Mouse (Mus musculus): ENCODE results near the gene Btbd2.

The Btbd2 gene

GRCm38 (mm10) chr10:80671936-80672690, 15.2 kb upstream of the Btbd2 start:
- no peak for ATAC-seq (ENCODE audit: insufficient number of reproducible peaks, low FRiP score, low TSS enrichment)

- no peak for ATAC-seq (ENCODE audit: insufficient number of reproducible peaks, low FRiP score, low TSS enrichment)
These were observed 14.4 kb upstream of the Btbd2 start for GRCm38 (mm10) chr10:80671251-80671650.

GRCm38 (mm10) chr10:80670531-80670930, 13.7 kb upstream of the Btbd2 start:
- ATAC-seq (ENCODE audit: insufficient number of reproducible peaks, low FRiP score, low TSS enrichment) = no peak

GRCm38 (mm10) chr10:80669737-80670485, 13.0 kb upstream of the Btbd2 start:
- no peak for ATAC-seq (ENCODE audit: insufficient number of reproducible peaks, low FRiP score, low TSS enrichment)

- no peak for ATAC-seq (ENCODE audit: insufficient number of reproducible peaks, low FRiP score, low TSS enrichment)
These were observed 12.1 kb upstream of the Btbd2 start for GRCm38 (mm10) chr10:80669018-80669417.

GRCm38 (mm10) chr10:80668614-80669013, 11.7 kb upstream of the Btbd2 start:
- no peak for ATAC-seq (ENCODE audit: insufficient number of reproducible peaks, low FRiP score, low TSS enrichment)

GRCm38 (mm10) chr10:80666837-80667412, 10.1 kb upstream of the Btbd2 start:
- no peak for ATAC-seq (ENCODE audit: insufficient number of reproducible peaks, low FRiP score, low TSS enrichment)

- ATAC-seq (ENCODE audit: insufficient number of reproducible peaks, low FRiP score, low TSS enrichment) = no peak
These were observed 9.3 kb upstream of the Btbd2 start for GRCm38 (mm10) chr10:80665981-80666733.

- ATAC-seq (ENCODE audit: insufficient number of reproducible peaks, low FRiP score, low TSS enrichment) = no peak
These were observed 8.6 kb upstream of the Btbd2 start for GRCm38 (mm10) chr10:80665459-80665858.

- ATAC-seq (ENCODE audit: insufficient number of reproducible peaks, low FRiP score, low TSS enrichment) = no peak
These were observed 8.1 kb upstream of the Btbd2 start for GRCm38 (mm10) chr10:80665016-80665380.

- ATAC-seq (ENCODE audit: insufficient number of reproducible peaks, low FRiP score, low TSS enrichment) = no peak; the same call in 1 of the 2 replicates
These were observed 7.5 kb upstream of the Btbd2 start for GRCm38 (mm10) chr10:80664197-80665015.

- ATAC-seq (ENCODE audit: insufficient number of reproducible peaks, low FRiP score, low TSS enrichment) = no peak
These were observed 6.8 kb upstream of the Btbd2 start for GRCm38 (mm10) chr10:80663485-80664196.

GRCm38 (mm10) chr10:80661149-80661548, 4.3 kb upstream of the Btbd2 start:
- no peak for ATAC-seq (ENCODE audit: insufficient number of reproducible peaks, low FRiP score, low TSS enrichment)

GRCm38 (mm10) chr10:80659213-80659612, 2.3 kb upstream of the Btbd2 start:
- ATAC-seq (ENCODE audit: insufficient number of reproducible peaks, low FRiP score, low TSS enrichment) = no peak

- ATAC-seq (ENCODE audit: insufficient number of reproducible peaks, low FRiP score, low TSS enrichment) = no peak
These were observed 2.0 kb upstream of the Btbd2 start for GRCm38 (mm10) chr10:80658841-80659202.

GRCm38 (mm10) chr10:80658194-80658840, 1.4 kb upstream of the Btbd2 start:
- ATAC-seq (ENCODE audit: insufficient number of reproducible peaks, low FRiP score, low TSS enrichment) = no peak

GRCm38 (mm10) chr10:80656130-80656862, 575 bp downstream of the Btbd2 start:
- ATAC-seq (ENCODE audit: insufficient number of reproducible peaks, low FRiP score, low TSS enrichment) = peak; percentile 71

Data from cerebellum, adult (tissue).